Mouse (Mus musculus) 3134 (cell line): ENCODE results near the gene Zfp212.

Source experiments
- DNase-seq: peaks from one replicate; pipeline ENCODE4 v3.0.0-alpha.2; 2011; ENCODE audit warnings: low spot score; ENCODE audit not compliant: insufficient read length; ENCODE audit errors: extremely low read depth

Gene Zfp212

DNA sequence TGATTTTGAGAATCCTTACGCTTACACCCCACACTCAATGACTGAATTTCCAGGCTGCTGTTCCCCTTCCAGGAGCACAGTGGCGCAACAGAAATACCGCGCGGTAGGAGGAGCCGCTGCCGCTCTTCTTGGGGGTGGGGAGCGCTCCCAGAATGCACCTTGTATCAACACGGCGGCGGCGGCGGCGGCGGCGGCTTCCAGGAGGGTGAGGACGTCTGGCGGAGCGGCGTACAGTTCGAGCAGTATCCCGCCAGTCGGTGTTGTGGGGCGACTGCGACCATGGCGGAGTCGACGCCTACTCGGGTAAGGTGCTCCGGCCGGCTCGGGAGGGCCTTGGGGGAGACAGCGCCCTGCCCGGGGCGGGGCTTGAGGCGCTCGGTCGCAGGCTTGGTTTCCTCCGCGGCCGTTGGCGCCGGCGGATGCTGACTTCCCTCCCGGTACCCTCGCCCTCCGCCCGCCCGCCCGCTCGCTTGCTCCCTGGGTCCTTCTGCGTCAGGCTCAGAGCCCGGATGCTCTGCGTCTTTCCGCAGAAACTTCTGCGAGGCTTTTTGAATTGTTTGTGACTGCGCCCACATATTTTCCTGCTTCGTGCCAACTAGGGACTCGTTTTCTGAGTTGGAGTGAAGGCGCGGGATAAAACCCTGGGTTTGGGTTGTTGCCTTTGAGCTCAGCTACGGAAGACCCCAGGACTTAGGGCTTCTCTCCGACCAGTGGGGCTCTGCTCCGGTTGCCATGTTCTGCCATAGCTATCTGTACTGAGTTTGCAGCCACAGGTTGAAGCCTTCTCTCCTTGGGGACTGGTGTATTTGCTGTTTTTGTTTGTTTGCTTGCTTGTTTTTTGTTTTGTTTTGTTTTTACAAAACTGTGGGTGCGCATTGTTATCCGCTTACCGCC is at the start of gene Zfp212:
Zfp212 (plus strand) TSS at position 30 of the 894 bp plus-strand sequence.
- DNase-seq: peak; percentile 82

GRCm38 (mm10) chr6:47872266-47872665 is 48.0 kb upstream of the Zfp212 start:
- no peak for DNase-seq

- DNase-seq: no peak
These were observed 43.2 kb upstream of the Zfp212 start, which contains the start of gene Zfp282 for GRCm38 (mm10) chr6:47877058-47877457. Gene Zfp282 (plus strand): TSS chr6:47877204.

DNA sequence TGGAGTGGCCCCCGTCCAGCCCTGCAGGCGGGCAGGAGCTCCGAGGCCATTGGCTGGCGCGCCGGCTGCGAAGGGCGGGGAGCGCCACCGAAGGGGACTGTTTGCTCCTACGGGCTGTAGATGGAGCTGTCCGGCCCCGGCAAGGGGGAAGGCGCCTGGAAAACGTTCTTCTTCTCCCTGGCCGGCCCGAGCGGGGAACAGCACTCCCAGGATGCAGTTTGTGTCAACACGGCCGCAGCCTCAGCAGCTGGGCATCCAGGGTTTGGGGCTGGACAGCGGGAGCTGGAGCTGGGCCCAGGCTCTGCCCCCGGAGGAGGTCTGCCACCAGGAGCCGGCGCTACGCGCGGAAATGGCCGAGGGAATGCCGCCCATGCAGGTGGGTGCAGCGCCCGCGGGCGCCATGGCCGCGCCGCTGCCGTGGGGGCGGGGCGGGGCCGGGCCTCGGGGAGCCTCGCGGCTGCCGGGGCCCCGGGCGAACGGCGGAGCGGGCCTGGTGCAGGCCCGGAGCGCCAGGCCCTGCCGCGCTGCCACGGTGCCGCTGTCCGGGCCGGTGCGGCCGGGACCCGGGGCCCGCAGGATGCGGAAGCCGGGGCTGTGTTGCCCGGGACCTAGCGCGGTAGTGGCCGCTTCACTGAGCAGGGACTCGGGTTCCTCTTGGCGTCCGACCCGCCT is 42.7 kb upstream of the Zfp212 start:
- peak; percentile 90 for DNase-seq

- peak; percentile 45 for DNase-seq
These were observed 42.2 kb upstream of the Zfp212 start for GRCm38 (mm10) chr6:47878133-47878514.

DNA sequence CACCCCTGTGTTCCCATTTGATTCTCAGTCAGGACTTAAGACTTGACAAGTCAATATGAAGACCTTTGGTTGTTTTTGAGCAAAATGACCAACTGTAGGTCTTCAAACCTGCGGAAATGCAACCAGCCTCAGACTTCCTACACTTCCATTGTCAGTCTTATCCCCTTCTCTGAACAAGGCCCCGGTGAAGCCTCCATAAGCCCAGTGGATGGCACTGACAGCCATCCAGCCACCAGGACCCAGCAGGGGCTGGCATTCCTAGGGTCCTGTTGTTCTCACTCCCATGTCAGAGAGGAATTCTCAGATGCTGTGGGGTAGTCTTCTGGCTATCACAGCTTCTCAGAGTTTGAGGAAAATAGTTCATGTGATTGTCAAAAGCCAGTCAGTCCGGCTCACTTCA is 41.7 kb upstream of the Zfp212 start:
- no peak for DNase-seq

- DNase-seq: no peak
These were observed 41.1 kb upstream of the Zfp212 start for GRCm38 (mm10) chr6:47879049-47879716.

- no peak for DNase-seq
These were observed 40.1 kb upstream of the Zfp212 start for GRCm38 (mm10) chr6:47880166-47880565.

DNA sequence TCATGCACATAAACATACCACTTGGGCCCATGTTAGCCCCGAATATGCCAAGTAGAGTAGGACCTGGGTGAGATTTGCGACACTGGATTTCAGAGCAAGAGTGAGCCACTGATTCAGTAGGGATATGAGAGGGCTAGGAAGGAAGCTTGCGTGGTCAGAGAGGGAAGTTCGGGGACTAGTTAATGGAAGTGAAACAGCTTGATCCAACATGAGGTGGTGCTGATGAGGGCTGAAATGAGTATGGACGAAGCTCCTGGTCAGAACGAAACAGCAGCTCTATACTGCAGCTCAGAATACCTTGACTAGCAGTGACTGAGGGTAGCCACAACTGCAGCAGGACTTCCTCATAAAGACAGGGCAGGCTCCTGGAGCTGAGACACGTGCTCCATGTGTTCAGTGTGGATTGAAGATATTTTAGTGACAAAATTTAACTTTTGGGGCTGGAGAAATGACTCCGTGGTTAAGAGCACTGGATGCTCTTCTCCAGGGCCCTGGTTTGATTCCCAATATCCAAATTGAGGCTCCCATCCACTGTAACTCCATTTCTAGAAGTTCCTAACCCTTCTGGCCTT is 31.4 kb upstream of the Zfp212 start:
- DNase-seq: no peak

DNA sequence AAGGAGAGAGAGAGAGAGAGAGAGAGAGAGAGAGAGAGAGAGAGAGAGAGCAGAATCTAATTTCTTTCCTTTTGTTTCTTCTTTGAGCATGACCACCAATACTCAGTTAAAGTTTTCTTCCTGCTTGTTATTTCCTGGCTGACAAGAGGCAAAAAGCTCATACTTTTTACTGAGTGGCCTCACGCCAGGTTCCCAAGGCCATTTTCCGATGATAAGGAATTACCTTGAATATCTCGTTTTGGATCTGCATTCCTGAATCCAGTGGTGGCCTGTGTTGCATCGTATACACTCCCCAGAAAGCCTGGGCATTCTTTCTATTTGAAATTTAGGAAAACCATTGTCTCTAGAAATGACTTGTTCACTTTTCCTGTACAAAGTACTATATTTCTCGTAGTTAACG is 20.9 kb upstream of the Zfp212 start:
- no peak for DNase-seq

DNA sequence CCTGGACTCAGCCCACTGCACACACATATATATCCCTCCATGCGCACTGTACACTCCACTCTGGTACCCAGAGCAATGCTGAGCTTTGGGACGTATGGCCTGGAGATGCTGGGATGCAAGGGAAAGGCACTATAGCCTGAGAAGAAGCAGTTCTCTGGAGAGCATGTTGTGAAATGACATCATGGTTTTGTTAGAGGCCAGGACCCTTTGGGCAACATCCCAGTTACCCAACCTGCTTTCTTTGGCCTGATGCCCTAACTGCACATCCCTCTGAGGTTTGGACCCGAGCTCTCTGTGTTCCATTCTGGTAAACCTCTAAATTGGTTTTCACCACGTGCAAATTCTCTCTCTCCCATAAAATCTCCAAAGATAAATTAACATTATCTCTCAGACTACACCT is 16.7 kb upstream of the Zfp212 start:
- no peak for DNase-seq

DNA sequence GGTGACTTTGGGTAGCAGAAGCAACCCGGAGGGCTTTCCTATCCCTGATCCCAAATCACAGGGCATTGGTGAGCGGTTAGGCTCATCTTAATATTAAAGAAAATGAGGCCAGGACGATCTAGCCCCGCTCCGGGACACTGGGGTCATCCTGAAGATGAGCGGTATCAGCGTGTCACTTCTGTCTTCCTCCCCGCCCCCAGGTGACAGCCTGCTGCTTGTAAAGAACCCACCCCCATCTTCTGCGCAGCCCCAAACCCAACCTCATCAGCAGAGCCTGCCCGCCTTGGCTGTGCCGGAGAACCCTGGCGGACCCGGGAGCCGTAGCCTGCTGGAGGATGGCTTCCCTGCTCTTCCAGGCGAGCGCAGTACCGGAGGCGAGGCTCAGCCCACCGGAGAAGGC is 15.9 kb upstream of the Zfp212 start:
- no peak for DNase-seq

GRCm38 (mm10) chr6:47904917-47905695 is 15.2 kb upstream of the Zfp212 start:
- peak; percentile 11 for DNase-seq

DNA sequence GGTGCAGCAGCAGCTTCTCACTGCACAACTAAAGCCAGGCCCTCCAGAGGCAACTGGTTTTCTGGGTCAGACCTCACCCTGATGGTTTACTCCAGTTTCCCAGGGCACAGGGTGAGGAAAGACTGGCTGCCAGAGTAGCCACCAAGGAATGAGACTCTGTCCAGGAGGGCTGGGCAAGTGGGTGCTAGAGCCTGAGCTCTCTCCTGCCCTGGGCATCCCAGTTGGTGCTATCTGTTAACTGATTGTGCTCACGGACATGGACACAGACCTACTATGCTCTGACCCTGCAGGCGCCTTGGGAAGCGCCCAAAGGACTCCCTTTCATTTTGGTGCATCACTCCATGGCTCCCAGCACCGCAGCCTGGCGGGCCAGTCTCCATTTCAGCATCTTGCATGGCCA is 13.9 kb upstream of the Zfp212 start:
- no peak for DNase-seq

- DNase-seq: no peak
These were observed 11.3 kb upstream of the Zfp212 start for GRCm38 (mm10) chr6:47909007-47909406.

- no peak for DNase-seq
These were observed 8.6 kb upstream of the Zfp212 start for GRCm38 (mm10) chr6:47911650-47912049.

- DNase-seq: no peak
These were observed 7.3 kb upstream of the Zfp212 start for GRCm38 (mm10) chr6:47912991-47913390.

DNA sequence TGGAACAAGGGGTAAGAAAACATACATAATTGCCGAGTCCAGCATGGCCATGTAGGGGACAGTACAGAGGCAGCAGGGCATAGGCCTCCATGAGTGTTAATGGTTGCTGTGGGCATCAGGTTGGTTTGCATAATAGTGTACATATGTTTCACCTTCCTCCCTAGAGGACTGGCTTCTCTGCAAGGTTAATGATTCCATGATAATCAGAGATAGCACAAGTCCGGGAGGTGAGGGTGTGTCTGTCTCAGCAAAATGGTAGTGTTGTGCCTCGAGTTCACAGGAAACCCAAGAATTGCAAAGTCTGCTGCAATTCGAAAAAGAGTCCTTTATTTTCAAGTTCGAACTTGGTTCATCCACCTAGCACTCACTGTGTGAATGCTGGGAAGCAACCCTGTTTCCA is 3.2 kb upstream of the Zfp212 start:
- no peak for DNase-seq

GRCm38 (mm10) chr6:47918768-47919274 is 1.5 kb upstream of the Zfp212 start:
- no peak for DNase-seq
